Mouse (Mus musculus): ENCODE data around the gene Ephx1. TPM values are rescaled to one million over a fixed set of nuclear protein-coding genes. Genes with fewer than 3 reads are reported as not detected.
A peak's percentile ranks its signal among the peaks of the same experiment; 100 is the strongest.

Gene Ephx1
- polyA plus RNA-seq, 2 experiments = 6.7 to 6.8 TPM

DNA sequence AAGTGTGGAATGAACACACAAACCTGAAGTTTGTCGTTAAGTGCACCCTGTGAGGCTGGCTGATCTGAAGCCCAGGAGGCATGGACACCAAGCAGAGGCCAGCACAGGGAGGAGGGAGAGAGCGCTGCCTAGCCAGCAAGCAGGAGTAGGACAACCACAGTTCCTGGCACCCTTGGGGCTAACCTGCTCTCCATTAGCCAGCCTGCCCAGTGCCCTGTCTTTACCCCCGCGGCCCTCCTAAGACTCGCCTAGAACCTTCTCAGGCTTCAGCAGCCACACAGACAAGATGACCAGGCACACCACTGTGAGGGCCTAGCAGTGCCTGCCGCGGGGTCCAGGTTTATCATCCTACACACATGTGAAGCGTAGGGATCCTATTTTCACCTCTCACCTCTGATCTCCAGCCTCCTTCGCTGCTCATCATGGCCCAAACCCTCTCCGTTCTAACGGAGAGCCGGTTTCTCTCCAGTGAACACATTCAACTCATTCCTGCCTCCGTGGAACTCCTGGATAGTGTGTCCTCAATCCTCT lies 2.7 kb downstream of the Ephx1 start:
- Histone ChIP-seq H3K9me3 (ENCODE audit: control insufficient read depth, low read length) (no peaks in the 10 kb centered on the region), H3K4me2 (replicated peaks; ENCODE audit: low read depth, low read length, severe bottlenecking) (peak overlapping the region; percentile 96), H3K27me3 (ENCODE audit: control insufficient read depth, insufficient read depth, low read length) (no peaks in the 10 kb centered on the region), H3K36me3 (ENCODE audit: control insufficient read depth, insufficient read depth, low read length) (no peaks in the 10 kb centered on the region), H3K4me3 (replicated peaks; ENCODE audit: low read length) (no peak overlapping the region), H3K27ac (replicated peaks; ENCODE audit: low read depth, low read length) (no peak overlapping the region), H3K4me1 (ENCODE audit: control insufficient read depth, insufficient read depth, low read length) (peaks cover 14% of the 10 kb centered on the region; the same call in 1 of the 2 replicates), H3K9ac (ENCODE audit: low read depth, low read length, severe bottlenecking) (no peak overlapping the region)
- WGBS = 70% methylated on average over 10 of the region's 13 CpGs
- ATAC-seq (ENCODE audit: low FRiP score, low read depth) = no peak
- no peak for TF ChIP-seq POLR2A (IDR thresholded peaks at IDR 0.05; ENCODE audit: borderline replicate concordance, extremely low read depth, insufficient read depth, insufficient read length)
- no peak for DNase-seq (ENCODE audit: low spot score)

DNA sequence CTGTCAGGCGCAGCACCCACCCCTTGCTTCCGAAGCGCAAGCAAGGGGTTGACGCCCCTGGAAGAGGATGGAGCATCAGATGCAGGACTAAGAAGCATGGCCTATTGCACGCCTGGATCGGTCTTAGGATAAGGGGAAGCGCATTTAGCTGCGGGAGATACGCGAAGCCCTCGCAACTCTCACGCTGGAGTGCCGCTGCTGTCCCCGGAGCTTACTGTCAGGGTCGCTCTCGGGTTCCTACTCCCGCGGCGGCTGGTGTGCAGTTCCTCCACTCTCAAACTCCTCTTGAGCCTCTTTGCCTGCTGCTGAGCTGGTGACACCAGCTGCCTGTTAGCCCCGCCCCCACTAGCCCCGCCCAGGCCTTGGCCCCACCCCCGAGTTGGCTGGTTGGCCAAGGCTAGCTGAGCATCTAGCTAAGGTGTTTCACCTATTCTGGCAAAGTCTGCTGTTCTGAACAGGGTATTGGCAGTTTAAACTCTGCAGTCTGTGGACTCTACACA lies 3.4 kb downstream of the Ephx1 start:
- Histone ChIP-seq H3K36me3 (ENCODE audit: control insufficient read depth, insufficient read depth, low read length) (no peaks in the 10 kb centered on the region), H3K4me1 (ENCODE audit: control insufficient read depth, insufficient read depth, low read length) (peaks cover 14% of the 10 kb centered on the region; the same call in 1 of the 2 replicates), H3K4me2 (replicated peaks; ENCODE audit: low read depth, low read length, severe bottlenecking) (peak overlapping the region; percentile 96), H3K9me3 (ENCODE audit: control insufficient read depth, low read length) (no peaks in the 10 kb centered on the region), H3K27ac (replicated peaks; ENCODE audit: low read depth, low read length) (0 out of 2 replicates have a peak overlapping the region, but pooled peaks have one; percentile 19), H3K4me3 (replicated peaks; ENCODE audit: low read length) (peak overlapping the region; percentile 47), H3K27me3 (ENCODE audit: control insufficient read depth, insufficient read depth, low read length) (no peaks in the 10 kb centered on the region), H3K9ac (ENCODE audit: low read depth, low read length, severe bottlenecking) (peak overlapping the region; percentile 49)
- WGBS = 0% methylated on average over 22 of the region's 22 CpGs
- no peak for TF ChIP-seq POLR2A (IDR thresholded peaks at IDR 0.05; ENCODE audit: borderline replicate concordance, extremely low read depth, insufficient read depth, insufficient read length)
- peak; percentile 63 for DNase-seq (ENCODE audit: low spot score)
- ATAC-seq (ENCODE audit: low FRiP score, low read depth) = peak; percentile 81

GRCm38 (mm10) chr1:181016532-181017131 lies 4.1 kb downstream of the Ephx1 start:
- Histone ChIP-seq H3K27me3 (ENCODE audit: control insufficient read depth, insufficient read depth, low read length) (no peaks in the 10 kb centered on the region), H3K4me3 (replicated peaks; ENCODE audit: low read length) (peak overlapping the region; percentile 47), H3K9me3 (ENCODE audit: control insufficient read depth, low read length) (no peaks in the 10 kb centered on the region), H3K9ac (ENCODE audit: low read depth, low read length, severe bottlenecking) (peak overlapping the region; percentile 49), H3K36me3 (ENCODE audit: control insufficient read depth, insufficient read depth, low read length) (no peaks in the 10 kb centered on the region), H3K4me2 (replicated peaks; ENCODE audit: low read depth, low read length, severe bottlenecking) (peak overlapping the region; percentile 96), H3K27ac (replicated peaks; ENCODE audit: low read depth, low read length) (0 out of 2 replicates have a peak overlapping the region, but pooled peaks have one; percentile 19), H3K4me1 (ENCODE audit: control insufficient read depth, insufficient read depth, low read length) (peaks cover 14% of the 10 kb centered on the region; the same call in 1 of the 2 replicates)
- no peak for TF ChIP-seq POLR2A (IDR thresholded peaks at IDR 0.05; ENCODE audit: borderline replicate concordance, extremely low read depth, insufficient read depth, insufficient read length)
- DNase-seq (ENCODE audit: low spot score) = peak; percentile 76
- ATAC-seq (ENCODE audit: low FRiP score, low read depth) = peak; percentile 67; the same call in 1 of the 2 replicates
- WGBS = 4% methylated on average over 21 of the region's 21 CpGs

DNA sequence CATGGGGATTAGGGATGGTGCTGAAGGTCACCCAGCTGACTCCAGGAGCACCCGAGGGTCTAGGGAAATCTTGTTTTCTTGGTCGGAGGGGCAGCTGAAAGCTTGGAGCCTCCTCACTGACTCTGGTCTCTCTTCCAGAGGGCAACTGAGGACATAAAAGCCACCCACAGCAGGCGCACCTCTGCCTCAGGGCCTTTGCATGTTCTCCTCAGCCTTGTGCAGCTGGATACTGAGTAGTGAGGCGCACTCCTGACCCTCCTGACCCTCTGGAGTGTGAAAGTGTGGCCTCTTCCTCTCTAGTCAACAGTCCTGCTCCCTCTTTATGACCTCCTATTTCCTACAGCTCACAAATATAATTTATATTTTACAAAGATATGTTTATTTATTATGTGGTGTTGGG lies 4.7 kb downstream of the Ephx1 start:
- DNase-seq (ENCODE audit: low spot score) (no peak), ATAC-seq (ENCODE audit: low FRiP score, low read depth) (no peak)
- Histone ChIP-seq H3K9ac (ENCODE audit: low read depth, low read length, severe bottlenecking) (no peak overlapping the region), H3K4me3 (replicated peaks; ENCODE audit: low read length) (no peak overlapping the region), H3K36me3 (ENCODE audit: control insufficient read depth, insufficient read depth, low read length) (no peaks in the 10 kb centered on the region), H3K27ac (replicated peaks; ENCODE audit: low read depth, low read length) (no peak overlapping the region), H3K4me2 (replicated peaks; ENCODE audit: low read depth, low read length, severe bottlenecking) (peak overlapping the region; percentile 96), H3K9me3 (ENCODE audit: control insufficient read depth, low read length) (no peaks in the 10 kb centered on the region), H3K27me3 (ENCODE audit: control insufficient read depth, insufficient read depth, low read length) (no peaks in the 10 kb centered on the region), H3K4me1 (ENCODE audit: control insufficient read depth, insufficient read depth, low read length) (peaks cover 14% of the 10 kb centered on the region; the same call in 1 of the 2 replicates)
- no peak for TF ChIP-seq POLR2A (IDR thresholded peaks at IDR 0.05; ENCODE audit: borderline replicate concordance, extremely low read depth, insufficient read depth, insufficient read length)
- 71% methylated on average over 4 of the region's 4 CpGs for WGBS

DNA sequence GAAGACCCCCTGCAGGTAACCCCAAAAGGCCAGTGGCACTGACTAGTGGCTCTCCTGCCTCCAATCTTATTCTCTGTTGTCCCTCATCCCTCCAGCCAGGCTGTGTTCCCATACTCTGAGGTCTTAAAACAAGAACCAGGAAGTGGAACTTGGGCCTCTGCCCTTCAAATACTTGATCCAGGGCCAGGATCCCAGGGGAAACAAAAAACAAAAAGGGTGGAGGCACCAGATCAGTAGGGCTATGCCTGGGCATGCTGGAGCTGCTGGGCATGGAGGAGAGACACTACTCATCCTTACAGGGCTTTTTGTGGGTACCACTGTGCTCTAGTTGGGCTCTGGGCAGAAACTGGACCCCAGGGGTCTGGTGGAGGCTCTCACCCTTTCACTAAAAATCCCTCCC lies 5.1 kb downstream of the Ephx1 start:
- no peaks in the 10 kb centered on the region for H3K36me3 ChIP-seq (ENCODE audit: control insufficient read depth, insufficient read depth, low read length)
- H3K9ac ChIP-seq (ENCODE audit: low read depth, low read length, severe bottlenecking) = no peak overlapping the region
- no peak overlapping the region for H3K27ac ChIP-seq (replicated peaks; ENCODE audit: low read depth, low read length)
- DNase-seq (ENCODE audit: low spot score) = no peak
- no peaks in the 10 kb centered on the region for H3K9me3 ChIP-seq (ENCODE audit: control insufficient read depth, low read length)
- H3K4me3 ChIP-seq (replicated peaks; ENCODE audit: low read length) = no peak overlapping the region
- no peak overlapping the region for H3K4me2 ChIP-seq (replicated peaks; ENCODE audit: low read depth, low read length, severe bottlenecking)
- H3K4me1 ChIP-seq (ENCODE audit: control insufficient read depth, insufficient read depth, low read length) = peaks cover 14% of the 10 kb centered on the region; the same call in 1 of the 2 replicates
- no peak for ATAC-seq (ENCODE audit: low FRiP score, low read depth)
- no peaks in the 10 kb centered on the region for H3K27me3 ChIP-seq (ENCODE audit: control insufficient read depth, insufficient read depth, low read length)
- no peak for TF ChIP-seq POLR2A (IDR thresholded peaks at IDR 0.05; ENCODE audit: borderline replicate concordance, extremely low read depth, insufficient read depth, insufficient read length)
